Mouse (Mus musculus): Measurements from ENCODE around the gene Fxn. TPM values are rescaled to one million over a fixed set of nuclear protein-coding genes. Genes with fewer than 3 reads are reported as not detected.

The Fxn gene
- polyA plus RNA-seq, 1 experiment = 17.6 TPM

DNA sequence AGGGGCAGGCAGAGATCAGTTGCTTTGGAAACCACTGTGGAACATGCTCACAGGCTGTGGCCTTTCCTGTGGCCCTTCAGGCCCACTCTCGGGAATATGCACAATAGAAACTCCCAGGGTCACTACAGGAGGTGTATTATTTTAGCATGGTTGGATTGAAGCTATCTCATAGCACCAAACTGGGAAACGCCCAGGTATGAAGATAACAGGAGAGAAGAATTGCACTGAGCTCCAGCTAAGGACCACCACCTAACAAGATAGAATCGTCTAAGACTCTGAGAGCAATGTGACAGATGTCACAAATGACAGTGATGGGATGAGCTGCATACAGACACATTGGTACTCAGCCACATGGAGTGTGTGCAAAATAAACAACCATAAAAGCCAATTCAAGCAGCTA lies 6.1 kb downstream of the Fxn start:
- no peaks in the 10 kb centered on the region for H3K79me2 ChIP-seq (ENCODE audit: control insufficient read depth, insufficient read depth)
- no peak overlapping the region for H3K4me2 ChIP-seq (ENCODE audit: low read depth)
- no peak overlapping the region for H3K4me3 ChIP-seq
- no peak overlapping the region for H3ac ChIP-seq (ENCODE audit: control insufficient read depth, insufficient read length)
- TF ChIP-seq USF1 (IDR thresholded peaks at IDR 0.05; ENCODE audit: low read depth) = no peak
- TF ChIP-seq POLR2A (IDR thresholded peaks at IDR 0.05; ENCODE audit: insufficient read length, low read depth) = no peak
- TF ChIP-seq POLR2AphosphoS2 (IDR thresholded peaks at IDR 0.05; ENCODE audit: insufficient read length, low read depth) = no peak
- no peak for TF ChIP-seq REST (IDR thresholded peaks at IDR 0.05; ENCODE audit: insufficient read depth, insufficient read length)
- no peak for TF ChIP-seq CEBPB (IDR thresholded peaks at IDR 0.05; ENCODE audit: insufficient read depth, poor library complexity, severe bottlenecking)
- H3K36me3 ChIP-seq (ENCODE audit: control insufficient read depth, insufficient read depth) = no peaks in the 10 kb centered on the region
- no peaks in the 10 kb centered on the region for H3K27me3 ChIP-seq (ENCODE audit: control insufficient read depth, insufficient read depth, insufficient read length)

DNA sequence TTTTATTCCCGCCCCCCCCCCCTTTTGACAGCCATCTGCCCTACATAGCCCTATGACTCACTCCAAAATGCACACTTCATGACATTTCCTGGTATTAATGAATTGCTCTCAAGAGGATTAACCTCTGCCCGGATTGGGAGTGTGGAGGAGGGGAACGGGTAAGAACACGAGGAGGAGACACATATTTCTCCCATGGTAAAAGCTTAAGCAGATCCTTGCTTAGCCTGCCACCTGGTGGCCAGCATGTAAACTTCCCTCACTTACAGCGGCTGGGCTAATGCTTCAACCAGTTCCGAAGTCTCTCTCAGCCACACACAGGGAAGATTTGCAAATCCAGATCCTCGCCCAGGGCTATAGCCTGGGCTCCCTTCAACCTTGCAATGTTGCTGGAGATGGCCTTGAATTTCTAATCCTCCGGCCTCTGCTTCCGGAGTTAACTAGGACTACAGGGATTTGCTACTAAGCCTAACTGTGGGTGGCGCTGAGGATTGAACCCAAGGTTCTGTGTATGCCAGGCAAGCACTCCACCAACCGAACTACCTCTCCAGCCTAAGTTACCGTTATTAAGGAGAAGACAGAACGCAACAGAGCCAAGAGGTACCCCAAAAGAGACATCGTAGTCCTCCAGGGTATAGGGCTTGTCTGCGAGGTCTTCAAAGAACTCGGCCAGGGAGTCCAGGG lies 8.5 kb downstream of the Fxn start:
- H3K36me3 ChIP-seq (ENCODE audit: control insufficient read depth, insufficient read depth) = no peaks in the 10 kb centered on the region
- no peaks in the 10 kb centered on the region for H3K27me3 ChIP-seq (ENCODE audit: control insufficient read depth, insufficient read depth, insufficient read length)
- no peak overlapping the region for H3K4me3 ChIP-seq
- no peak for TF ChIP-seq MYOD1 (IDR thresholded peaks at IDR 0.05; ENCODE audit: control insufficient read depth in 1 of 3, insufficient read length in 2 of 3, low read depth in 2 of 3)
- no peak for TF ChIP-seq TCF3 (IDR thresholded peaks at IDR 0.05; ENCODE audit: insufficient read length, low read depth)
- TF ChIP-seq REST (IDR thresholded peaks at IDR 0.05; ENCODE audit: insufficient read depth, insufficient read length) = no peak
- TF ChIP-seq TCF12 (IDR thresholded peaks at IDR 0.05; ENCODE audit: insufficient read depth, poor library complexity, severe bottlenecking) = no peak
- TF ChIP-seq POLR2AphosphoS2 (IDR thresholded peaks at IDR 0.05; ENCODE audit: insufficient read length, low read depth) = no peak
- TF ChIP-seq CEBPB (IDR thresholded peaks at IDR 0.05; ENCODE audit: insufficient read depth, poor library complexity, severe bottlenecking) = no peak
- TF ChIP-seq SRF (IDR thresholded peaks at IDR 0.05; ENCODE audit: control insufficient read depth, insufficient read length, low read depth) = no peak
- no peak for TF ChIP-seq POLR2A (IDR thresholded peaks at IDR 0.05; ENCODE audit: insufficient read length, low read depth)
- no peak for TF ChIP-seq MYOG (IDR thresholded peaks at IDR 0.05; ENCODE audit: control insufficient read depth in 1 of 3, insufficient read depth in 1 of 3, insufficient read length in 2 of 3, low read depth in 2 of 3)
- no peak for TF ChIP-seq E2F4 (IDR thresholded peaks at IDR 0.05; ENCODE audit: insufficient read depth)
- no peak for TF ChIP-seq MAX (IDR thresholded peaks at IDR 0.05; ENCODE audit: low read depth)
- TF ChIP-seq USF1 (IDR thresholded peaks at IDR 0.05; ENCODE audit: low read depth) = no peak
- no peak overlapping the region for H3ac ChIP-seq (ENCODE audit: control insufficient read depth, insufficient read length)
- H3K4me2 ChIP-seq (ENCODE audit: low read depth) = peak overlapping the region; percentile 3
- no peaks in the 10 kb centered on the region for H3K79me2 ChIP-seq (ENCODE audit: control insufficient read depth, insufficient read depth)

DNA sequence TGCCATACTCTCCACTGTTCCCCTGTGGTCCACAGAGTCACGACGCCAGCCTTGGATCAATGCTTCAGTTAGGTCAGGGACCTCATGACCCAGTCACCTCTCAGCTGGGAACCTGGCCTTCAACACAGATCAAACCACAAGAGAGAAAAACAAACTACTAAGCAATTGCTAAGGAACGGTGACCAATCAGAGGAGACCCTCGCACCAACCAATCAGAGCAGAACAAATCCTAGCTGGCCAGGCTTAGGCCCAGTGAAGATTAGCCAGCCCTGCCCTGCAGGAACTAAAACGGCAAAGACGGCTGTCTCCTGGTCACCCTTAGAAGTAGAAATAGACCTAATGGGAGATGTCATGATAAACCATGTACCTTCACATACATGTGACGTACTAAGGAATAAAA lies 9.1 kb downstream of the Fxn start:
- TF ChIP-seq MAX (IDR thresholded peaks at IDR 0.05; ENCODE audit: low read depth) = no peak
- no peak for TF ChIP-seq CEBPB (IDR thresholded peaks at IDR 0.05; ENCODE audit: insufficient read depth, poor library complexity, severe bottlenecking)
- no peak for TF ChIP-seq E2F4 (IDR thresholded peaks at IDR 0.05; ENCODE audit: insufficient read depth)
- no peak for TF ChIP-seq TCF12 (IDR thresholded peaks at IDR 0.05; ENCODE audit: insufficient read depth, poor library complexity, severe bottlenecking)
- no peak for TF ChIP-seq SRF (IDR thresholded peaks at IDR 0.05; ENCODE audit: control insufficient read depth, insufficient read length, low read depth)
- TF ChIP-seq USF1 (IDR thresholded peaks at IDR 0.05; ENCODE audit: low read depth) = no peak
- no peak for TF ChIP-seq REST (IDR thresholded peaks at IDR 0.05; ENCODE audit: insufficient read depth, insufficient read length)
- no peak for TF ChIP-seq TCF3 (IDR thresholded peaks at IDR 0.05; ENCODE audit: insufficient read length, low read depth)
- no peaks in the 10 kb centered on the region for H3K27me3 ChIP-seq (ENCODE audit: control insufficient read depth, insufficient read depth, insufficient read length)

DNA sequence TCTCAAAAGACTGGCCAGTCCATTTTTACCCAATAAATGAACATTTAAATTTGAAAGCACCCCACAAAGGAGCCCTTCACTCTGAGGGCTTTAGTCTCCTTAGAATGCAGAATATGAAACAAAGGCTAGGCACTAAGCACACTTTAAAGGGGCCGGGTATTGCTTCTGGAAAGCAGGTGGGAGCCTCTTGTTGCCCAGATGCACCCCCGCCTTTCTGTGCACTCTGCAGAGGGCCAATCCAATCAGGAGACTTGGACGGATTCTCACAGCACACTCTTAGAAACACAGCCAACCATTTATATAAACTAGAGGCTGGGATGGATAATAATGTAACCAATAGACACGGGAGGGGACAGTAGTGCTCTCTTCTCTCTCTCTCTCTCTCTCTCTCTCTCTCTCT lies 11.9 kb downstream of the Fxn start:
- H3K36me3 ChIP-seq (ENCODE audit: control insufficient read depth, insufficient read depth) = no peaks in the 10 kb centered on the region
- no peak overlapping the region for H3ac ChIP-seq (ENCODE audit: control insufficient read depth, insufficient read length)
- no peak overlapping the region for H3K4me3 ChIP-seq
- H3K4me2 ChIP-seq (ENCODE audit: low read depth) = no peak overlapping the region
- TF ChIP-seq TCF3 (IDR thresholded peaks at IDR 0.05; ENCODE audit: insufficient read length, low read depth) (no peak), POLR2A (IDR thresholded peaks at IDR 0.05; ENCODE audit: insufficient read length, low read depth) (no peak), MYOD1 (IDR thresholded peaks at IDR 0.05; ENCODE audit: control insufficient read depth in 1 of 3, insufficient read length in 2 of 3, low read depth in 2 of 3) (no peak), CEBPB (IDR thresholded peaks at IDR 0.05; ENCODE audit: insufficient read depth, poor library complexity, severe bottlenecking) (no peak)
- no peaks in the 10 kb centered on the region for H3K79me2 ChIP-seq (ENCODE audit: control insufficient read depth, insufficient read depth)
- H3K27me3 ChIP-seq (ENCODE audit: control insufficient read depth, insufficient read depth, insufficient read length) = no peaks in the 10 kb centered on the region

More for the DNA sequence above, 9.1 kb downstream of the Fxn start:
- Histone ChIP-seq H3K36me3 (ENCODE audit: control insufficient read depth, insufficient read depth) (no peaks in the 10 kb centered on the region), H3K4me2 (ENCODE audit: low read depth) (peak overlapping the region; percentile 3), H3ac (ENCODE audit: control insufficient read depth, insufficient read length) (no peak overlapping the region), H3K4me3 (no peak overlapping the region), H3K79me2 (ENCODE audit: control insufficient read depth, insufficient read depth) (no peaks in the 10 kb centered on the region)

DNA sequence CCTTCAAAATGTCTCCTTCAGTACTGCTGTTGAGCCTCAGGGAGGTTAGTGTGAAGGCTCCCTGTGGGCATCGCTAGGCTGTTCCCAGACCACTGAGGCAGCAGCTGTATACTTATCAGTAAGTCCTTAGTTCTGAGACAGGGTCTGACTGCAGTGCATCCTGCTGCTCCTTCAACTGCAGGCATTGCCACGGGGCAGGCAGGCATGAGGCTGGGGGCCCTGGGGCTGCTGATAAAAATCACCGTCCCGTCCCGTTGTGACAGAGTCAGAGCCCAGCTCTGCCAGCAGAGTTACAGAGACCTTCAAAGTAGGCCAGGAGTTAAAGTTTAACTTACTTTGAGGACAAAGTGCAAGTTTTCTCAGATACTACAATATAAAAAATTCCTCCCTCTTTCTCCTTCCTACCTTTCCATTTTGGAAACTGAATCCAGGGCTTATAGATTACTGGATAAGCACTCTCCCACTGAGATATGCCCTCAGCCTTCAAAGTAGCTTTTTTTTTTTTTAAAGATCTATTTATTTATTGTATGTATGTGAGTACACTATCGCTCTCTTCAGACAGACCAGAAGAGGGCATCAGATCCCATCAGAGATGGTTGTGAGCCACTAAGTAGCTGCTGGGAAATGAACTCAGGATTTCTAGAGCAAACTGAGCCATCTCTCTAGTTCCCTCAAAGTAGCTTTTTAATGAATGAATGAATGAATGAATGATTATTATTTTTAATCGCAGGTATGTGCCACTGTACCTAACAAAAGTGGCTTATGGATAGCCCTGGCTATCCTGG lies 14.2 kb downstream of the Fxn start:
- H3K36me3 ChIP-seq (ENCODE audit: control insufficient read depth, insufficient read depth) = no peaks in the 10 kb centered on the region
- no peak for TF ChIP-seq E2F4 (IDR thresholded peaks at IDR 0.05; ENCODE audit: insufficient read depth)
- TF ChIP-seq REST (IDR thresholded peaks at IDR 0.05; ENCODE audit: insufficient read depth, insufficient read length) = no peak
- no peak for TF ChIP-seq MYOD1 (IDR thresholded peaks at IDR 0.05; ENCODE audit: control insufficient read depth in 1 of 3, insufficient read length in 2 of 3, low read depth in 2 of 3)
- no peak for TF ChIP-seq MYOG (IDR thresholded peaks at IDR 0.05; ENCODE audit: control insufficient read depth in 1 of 3, insufficient read depth in 1 of 3, insufficient read length in 2 of 3, low read depth in 2 of 3)
- TF ChIP-seq MAX (IDR thresholded peaks at IDR 0.05; ENCODE audit: low read depth) = no peak
- TF ChIP-seq USF1 (IDR thresholded peaks at IDR 0.05; ENCODE audit: low read depth) = no peak
- no peak for TF ChIP-seq CEBPB (IDR thresholded peaks at IDR 0.05; ENCODE audit: insufficient read depth, poor library complexity, severe bottlenecking)
- TF ChIP-seq TCF12 (IDR thresholded peaks at IDR 0.05; ENCODE audit: insufficient read depth, poor library complexity, severe bottlenecking) = no peak
- TF ChIP-seq SRF (IDR thresholded peaks at IDR 0.05; ENCODE audit: control insufficient read depth, insufficient read length, low read depth) = no peak
- TF ChIP-seq POLR2AphosphoS2 (IDR thresholded peaks at IDR 0.05; ENCODE audit: insufficient read length, low read depth) = no peak
- TF ChIP-seq TCF3 (IDR thresholded peaks at IDR 0.05; ENCODE audit: insufficient read length, low read depth) = no peak
- no peak for TF ChIP-seq POLR2A (IDR thresholded peaks at IDR 0.05; ENCODE audit: insufficient read length, low read depth)
- H3ac ChIP-seq (ENCODE audit: control insufficient read depth, insufficient read length) = no peak overlapping the region
- no peaks in the 10 kb centered on the region for H3K79me2 ChIP-seq (ENCODE audit: control insufficient read depth, insufficient read depth)
- no peaks in the 10 kb centered on the region for H3K27me3 ChIP-seq (ENCODE audit: control insufficient read depth, insufficient read depth, insufficient read length)
- H3K4me3 ChIP-seq = no peak overlapping the region
- H3K4me2 ChIP-seq (ENCODE audit: low read depth) = no peak overlapping the region
